14 mouse cellular contexts compared by ENCODE assay signal in the genomic region with DNA sequence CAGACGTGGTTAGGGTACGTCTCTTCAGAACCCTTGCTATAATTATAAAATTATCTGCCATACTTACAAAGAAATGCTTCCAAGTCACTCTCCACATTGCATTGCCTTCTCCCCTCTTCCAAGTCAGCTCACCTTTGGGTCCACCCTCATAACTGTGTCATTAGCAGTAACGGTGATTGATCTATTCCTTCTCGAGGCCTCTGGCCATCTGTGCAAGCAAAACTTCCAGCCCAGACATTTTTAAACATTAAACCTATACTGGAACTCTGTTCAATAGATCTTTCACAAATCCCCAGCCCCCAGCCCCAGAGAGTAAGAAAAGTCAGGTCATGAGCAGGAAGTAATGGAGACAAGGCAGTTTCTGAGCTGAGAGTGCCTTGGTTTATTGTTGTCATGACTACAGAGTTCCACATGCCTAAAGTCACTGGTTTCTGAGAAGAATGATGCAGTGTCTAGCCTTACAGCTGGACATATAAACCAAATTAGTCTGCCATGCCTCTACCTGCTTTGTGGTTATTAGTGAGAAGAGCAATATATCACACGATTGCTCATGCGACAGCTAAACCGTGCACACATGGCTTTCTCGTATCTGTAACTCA.
A peak's percentile ranks its signal among the peaks of the same experiment; 100 is the strongest.
DNase-seq lines count a peak whose midpoint lies in the region; ATAC-seq lines count a peak whose summit lies in the region.
"Had no signal": no experiment of that assay in that cellular context is flagged by ENCODE, and none has a peak within 500 bp of the region (broad histone marks: within the 10 kb centered on the region; RNA-seq: fewer than 3 reads in every experiment).

No protein-coding gene starts in this region.

- H3K36me3 ChIP-seq in midbrain, embryonic 14.5 days (ENCODE audit: control insufficient read depth, insufficient read depth, low read length): no peaks in the 10 kb centered on the region
- no peaks in the 10 kb centered on the region for H3K36me3 ChIP-seq in midbrain, embryonic 13.5 days
- no peaks in the 10 kb centered on the region for H3K36me3 ChIP-seq in embryonic facial prominence, embryonic 10.5 days (replicated peaks)
- no peaks in the 10 kb centered on the region for H3K36me3 ChIP-seq in hindbrain, embryonic 16.5 days (ENCODE audit: control insufficient read depth, insufficient read depth, low read length)
- H3K36me3 ChIP-seq in neural tube, embryonic 13.5 days: no peaks in the 10 kb centered on the region
- H3K36me3 ChIP-seq: embryonic facial prominence, embryonic 15.5 days; midbrain, embryonic 12.5 days had no signal

- no peak overlapping the region for H3K4me3 ChIP-seq in midbrain, embryonic 14.5 days (replicated peaks; ENCODE audit: low read depth, low read length)
- H3K4me3 ChIP-seq in midbrain, embryonic 13.5 days (replicated peaks): no peak overlapping the region
- H3K4me3 ChIP-seq in embryonic facial prominence, embryonic 10.5 days: no peak overlapping the region
- no peak overlapping the region for H3K4me3 ChIP-seq in hindbrain, embryonic 16.5 days (ENCODE audit: low read length)
- no peak overlapping the region for H3K4me3 ChIP-seq in neural tube, embryonic 13.5 days
- H3K4me3 ChIP-seq: embryonic facial prominence, embryonic 15.5 days; heart, adult 2 months; midbrain, embryonic 12.5 days had no signal

- DNase-seq in midbrain, embryonic 14.5 days: peak; percentile 25
- peak; percentile 51 for DNase-seq in embryonic facial prominence, embryonic 10.5 days (ENCODE audit: low spot score)
- no peak for DNase-seq in left cerebral cortex, postnatal 36 days (ENCODE audit: low spot score in 2 of 2)
- DNase-seq in urinary bladder, postnatal 14 days (ENCODE audit: low spot score): no peak
- DNase-seq: adrenal gland, postnatal 14 days; heart, adult 2 months; heart, postnatal 14 days; kidney, postnatal 10 days; lung, adult 18-20 months had no signal

- no peak for ATAC-seq in midbrain, embryonic 14.5 days (ENCODE audit: low FRiP score, low TSS enrichment)
- no peak for ATAC-seq in midbrain, embryonic 13.5 days
- ATAC-seq in hindbrain, embryonic 16.5 days: peak; percentile 58
- ATAC-seq in neural tube, embryonic 13.5 days (ENCODE audit: low read depth): peak; percentile 63

- 84% methylated on average over 8 of the region's 8 CpGs for WGBS in midbrain, embryonic 14.5 days
- WGBS in midbrain, embryonic 13.5 days: 82% methylated on average over 8 of the region's 8 CpGs
- 68% methylated on average over 8 of the region's 8 CpGs for WGBS in embryonic facial prominence, embryonic 10.5 days
- WGBS in hindbrain, embryonic 16.5 days: 65% methylated on average over 8 of the region's 8 CpGs
- WGBS in neural tube, embryonic 13.5 days: 56% methylated on average over 8 of the region's 8 CpGs

- H3K9me3 ChIP-seq in midbrain, embryonic 14.5 days (ENCODE audit: control insufficient read depth, low read length): no peaks in the 10 kb centered on the region
- H3K9me3 ChIP-seq in midbrain, embryonic 13.5 days: no peaks in the 10 kb centered on the region
- H3K9me3 ChIP-seq in embryonic facial prominence, embryonic 10.5 days: no peaks in the 10 kb centered on the region
- H3K9me3 ChIP-seq in hindbrain, embryonic 16.5 days (ENCODE audit: control insufficient read depth, low read length): no peaks in the 10 kb centered on the region
- H3K9me3 ChIP-seq in neural tube, embryonic 13.5 days: no peaks in the 10 kb centered on the region
- H3K9me3 ChIP-seq: embryonic facial prominence, embryonic 15.5 days; midbrain, embryonic 12.5 days had no signal

- H3K4me1 ChIP-seq in midbrain, embryonic 14.5 days (ENCODE audit: control insufficient read depth, insufficient read depth, low read length): no peaks in the 10 kb centered on the region
- H3K4me1 ChIP-seq in midbrain, embryonic 13.5 days (replicated peaks): 0 out of 2 replicates have a peak, but pooled peaks cover 2% of the 10 kb centered on the region
- H3K4me1 ChIP-seq in embryonic facial prominence, embryonic 10.5 days: peaks cover 36% of the 10 kb centered on the region
- H3K4me1 ChIP-seq in hindbrain, embryonic 16.5 days (ENCODE audit: control insufficient read depth, insufficient read depth, low read depth, low read length): 0 out of 2 replicates have a peak, but pooled peaks cover 2% of the 10 kb centered on the region
- H3K4me1 ChIP-seq in neural tube, embryonic 13.5 days (replicated peaks): peaks cover 21% of the 10 kb centered on the region
- H3K4me1 ChIP-seq: midbrain, embryonic 12.5 days had no signal

- H3K27ac ChIP-seq in midbrain, embryonic 14.5 days (replicated peaks; ENCODE audit: low read depth, low read length): no peak overlapping the region
- H3K27ac ChIP-seq in midbrain, embryonic 13.5 days: no peak overlapping the region
- H3K27ac ChIP-seq in embryonic facial prominence, embryonic 10.5 days (replicated peaks): peak overlapping the region; percentile 74
- H3K27ac ChIP-seq in hindbrain, embryonic 16.5 days (ENCODE audit: low read depth, low read length): no peak overlapping the region
- 0 out of 2 replicates have a peak overlapping the region, but pooled peaks have one; percentile 13 for H3K27ac ChIP-seq in neural tube, embryonic 13.5 days (replicated peaks)
- H3K27ac ChIP-seq: embryonic facial prominence, embryonic 15.5 days; heart, adult 2 months; midbrain, embryonic 12.5 days had no signal

- intact Hi-C loops in left cerebral cortex, postnatal 36 days (cut with DNase I): no loop called here

- no peak overlapping the region for H3K9ac ChIP-seq in midbrain, embryonic 14.5 days (replicated peaks; ENCODE audit: low read length)
- no peak overlapping the region for H3K9ac ChIP-seq in midbrain, embryonic 13.5 days (replicated peaks)
- no peak overlapping the region for H3K9ac ChIP-seq in hindbrain, embryonic 16.5 days (ENCODE audit: low read depth, low read length)
- H3K9ac ChIP-seq in neural tube, embryonic 13.5 days: no peak overlapping the region
- H3K9ac ChIP-seq: embryonic facial prominence, embryonic 15.5 days; midbrain, embryonic 12.5 days had no signal

- H3K27me3 ChIP-seq in midbrain, embryonic 14.5 days (ENCODE audit: control insufficient read depth, insufficient read depth, low read length): no peaks in the 10 kb centered on the region
- H3K27me3 ChIP-seq in midbrain, embryonic 13.5 days: no peaks in the 10 kb centered on the region
- no peaks in the 10 kb centered on the region for H3K27me3 ChIP-seq in embryonic facial prominence, embryonic 10.5 days (replicated peaks; ENCODE audit: low read depth, poor library complexity, severe bottlenecking)
- no peaks in the 10 kb centered on the region for H3K27me3 ChIP-seq in hindbrain, embryonic 16.5 days (replicated peaks; ENCODE audit: control insufficient read depth, insufficient read depth, low read length)
- H3K27me3 ChIP-seq in neural tube, embryonic 13.5 days: no peaks in the 10 kb centered on the region
- H3K27me3 ChIP-seq: embryonic facial prominence, embryonic 15.5 days; midbrain, embryonic 12.5 days had no signal

- H3K4me2 ChIP-seq in midbrain, embryonic 14.5 days (ENCODE audit: low read length): no peak overlapping the region
- no peak overlapping the region for H3K4me2 ChIP-seq in midbrain, embryonic 13.5 days (replicated peaks)
- H3K4me2 ChIP-seq in hindbrain, embryonic 16.5 days (ENCODE audit: low read length): no peak overlapping the region
- no peak overlapping the region for H3K4me2 ChIP-seq in neural tube, embryonic 13.5 days
- H3K4me2 ChIP-seq: embryonic facial prominence, embryonic 15.5 days; midbrain, embryonic 12.5 days had no signal

Comparison
In these comparisons a context has a peak if more than half of its experiments do, and no peak if none do; other contexts are left out.
1. ATAC-seq: peak in hindbrain, embryonic 16.5 days (single experiment) and neural tube, embryonic 13.5 days (single experiment); none in midbrain, embryonic 14.5 days (single experiment) and midbrain, embryonic 13.5 days (single experiment).
2. DNase-seq: peak in midbrain, embryonic 14.5 days (single experiment) and embryonic facial prominence, embryonic 10.5 days (single experiment); none in left cerebral cortex, postnatal 36 days (0 of 2) and urinary bladder, postnatal 14 days (single experiment).
3. H3K27ac ChIP-seq: peak in embryonic facial prominence, embryonic 10.5 days (single experiment) and neural tube, embryonic 13.5 days (single experiment); none in midbrain, embryonic 14.5 days (single experiment), midbrain, embryonic 13.5 days (single experiment) and hindbrain, embryonic 16.5 days (single experiment).